Mouse (Mus musculus) olfactory bulb, adult 2 months (tissue): ENCODE measurements around the gene Coq4. TPM values are rescaled to one million over a fixed set of nuclear protein-coding genes. Genes with fewer than 3 reads are reported as not detected.
A peak's percentile ranks its signal among the peaks of the same experiment; 100 is the strongest.
"Not testable (repeated sequence)": the region's sequence is repeated elsewhere in the genome, so short reads cannot be mapped to it uniquely, and the experiment has no call there.

Experiments used
- H3K27ac ChIP-seq: fragments of 200-500 bp; 2 replicates; pipeline ENCODE4 v1.5.1; 2012; ENCODE audit warnings: low read depth, low read length; ENCODE audit not compliant: insufficient read depth
- H3K4me1 ChIP-seq: fragments of 200-500 bp; 2 replicates; pipeline ENCODE4 v1.6.1; 2012; ENCODE audit warnings: low read length; ENCODE audit not compliant: control insufficient read depth, insufficient read depth
- H3K4me3 ChIP-seq: fragments of 200-500 bp; 2 replicates; pipeline ENCODE4 v1.5.1; 2012; ENCODE audit warnings: mild to moderate bottlenecking, low read depth, low read length, moderate library complexity; ENCODE audit not compliant: insufficient read depth
- CTCF ChIP-seq: fragments of 200-500 bp; IDR thresholded peaks from 2 replicates; pipeline ENCODE4 v1.5.1; 2012; ENCODE audit warnings: low read depth, mild to moderate bottlenecking, low read length, moderate library complexity; ENCODE audit not compliant: insufficient read depth
- POLR2A ChIP-seq: fragments of 200-500 bp; IDR thresholded peaks from 2 replicates; pipeline ENCODE4 v1.6.1; 2012; ENCODE audit warnings: mild to moderate bottlenecking, low read depth, low read length, moderate library complexity; ENCODE audit not compliant: insufficient read depth
- WGBS: fragments of 180-500 bp; shearing (Covaris S2); methylation state at CpG from one replicate; pipeline ENCODE4 v1.1.7; 2018; 5-methylcytosine and 5-hydroxymethylcytosine counted together
- polyA plus RNA-seq: library from polyadenylated mRNA; stranded (reverse); fragments of >200 nt; gene quantifications from 2 replicates; pipeline ENCODE4 v1.2.4, GENCODE M21; 2012; ENCODE audit warnings: low replicate concordance; ENCODE audit not compliant: missing spikeins, insufficient read depth, insufficient read length

Coq4 gene
- polyA plus RNA-seq, 1 experiment = not detected

- Histone ChIP-seq H3K4me1 (peaks cover under 1% of the 10 kb centered on the region), H3K27ac (no peak overlapping the region), H3K4me3 (no peak overlapping the region)
- 91% methylated on average over 5 of the region's 5 CpGs for WGBS
- TF ChIP-seq CTCF (no peak), POLR2A (no peak)
These were observed 34.9 kb upstream of the Coq4 start for GRCm38 (mm10) chr2:29752397-29752796.

DNA sequence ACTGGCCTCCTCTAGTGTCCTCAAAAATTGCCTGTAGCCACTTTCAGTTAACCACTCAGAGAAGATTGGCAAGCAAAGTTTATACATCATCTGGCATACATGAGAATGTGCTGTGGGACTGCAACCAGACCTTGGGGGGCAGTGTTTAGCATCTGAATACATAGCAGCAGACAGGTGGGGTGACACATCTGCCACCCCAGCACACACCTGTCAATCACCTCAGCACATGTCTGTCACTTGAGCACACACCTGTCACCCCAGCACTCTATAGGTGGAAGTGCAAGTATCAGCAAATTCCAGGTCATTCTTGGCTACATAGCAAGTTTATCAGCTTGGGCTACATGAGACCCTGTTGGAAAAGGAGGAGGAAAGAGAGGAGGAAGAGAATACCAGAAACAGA, 31.6 kb upstream of the Coq4 start:
- no peak overlapping the region for H3K27ac ChIP-seq
- TF ChIP-seq POLR2A (no peak), CTCF (no peak)
- no peaks in the 10 kb centered on the region for H3K4me1 ChIP-seq
- H3K4me3 ChIP-seq = no peak overlapping the region

GRCm38 (mm10) chr2:29764831-29765230, 22.5 kb upstream of the Coq4 start:
- TF ChIP-seq POLR2A (no peak), CTCF (0 out of 2 replicates have a peak, but pooled peaks have one; percentile 43)
- H3K4me3 ChIP-seq = no peak overlapping the region
- H3K4me1 ChIP-seq = no peaks in the 10 kb centered on the region
- WGBS = 0% methylated on average over 1 of the region's 1 CpGs
- H3K27ac ChIP-seq = no peak overlapping the region

DNA sequence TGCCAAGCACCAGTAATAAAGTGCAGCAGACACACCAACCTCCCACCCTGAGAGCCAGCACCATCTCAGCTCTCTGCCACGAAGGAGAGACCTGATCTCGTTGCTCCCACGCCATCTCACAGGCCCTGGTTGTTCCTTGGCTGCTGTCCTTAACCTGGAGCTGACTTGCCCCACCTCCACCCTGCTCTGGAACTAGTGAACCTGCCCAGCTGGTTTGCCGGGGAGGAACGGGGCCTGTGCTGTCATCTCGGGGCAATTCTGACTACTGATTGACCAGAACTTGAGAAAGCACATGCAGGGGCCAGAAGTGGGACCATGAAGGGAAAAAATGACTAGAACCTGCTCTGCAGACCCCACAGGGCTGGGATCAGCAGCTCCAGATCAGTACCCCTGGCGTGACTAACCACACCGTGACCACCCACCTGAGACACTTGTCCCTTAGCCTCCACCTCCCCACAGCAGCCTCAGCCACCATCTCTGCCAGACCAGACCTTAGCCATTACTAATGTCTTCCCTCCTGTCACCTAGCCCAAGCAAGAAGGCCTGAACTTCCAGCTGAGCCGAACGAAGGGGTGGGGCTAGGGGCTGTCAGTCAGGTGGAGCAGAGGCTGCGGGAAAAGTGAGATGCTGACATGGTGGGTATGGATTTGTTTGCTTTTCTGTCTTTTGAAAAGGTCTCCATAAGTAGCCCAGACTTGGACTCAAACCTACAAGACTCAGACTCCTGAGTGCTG, 19.1 kb upstream of the Coq4 start:
- no peak for TF ChIP-seq CTCF
- TF ChIP-seq POLR2A = no peak
- no peak overlapping the region for H3K4me3 ChIP-seq
- 75% methylated on average over 11 of the region's 11 CpGs for WGBS
- no peak overlapping the region for H3K27ac ChIP-seq
- H3K4me1 ChIP-seq = no peaks in the 10 kb centered on the region

- H3K4me3 ChIP-seq = no peak overlapping the region
- H3K27ac ChIP-seq = no peak overlapping the region
- H3K4me1 ChIP-seq = no peaks in the 10 kb centered on the region
- TF ChIP-seq CTCF (no peak), POLR2A (no peak)
- 68% methylated on average over 9 of the region's 9 CpGs for WGBS
These were observed 18.4 kb upstream of the Coq4 start for GRCm38 (mm10) chr2:29768901-29769300.

GRCm38 (mm10) chr2:29770162-29770561, 17.1 kb upstream of the Coq4 start:
- H3K4me1 ChIP-seq = no peaks in the 10 kb centered on the region
- TF ChIP-seq POLR2A (no peak), CTCF (no peak)
- H3K4me3 ChIP-seq = no peak overlapping the region
- no peak overlapping the region for H3K27ac ChIP-seq

GRCm38 (mm10) chr2:29771611-29772461, 15.5 kb upstream of the Coq4 start:
- Histone ChIP-seq H3K4me1 (no peaks in the 10 kb centered on the region), H3K4me3 (no peak overlapping the region), H3K27ac (no peak overlapping the region)
- WGBS = 81% methylated on average over 8 of the region's 8 CpGs
- TF ChIP-seq CTCF (no peak), POLR2A (no peak)

DNA sequence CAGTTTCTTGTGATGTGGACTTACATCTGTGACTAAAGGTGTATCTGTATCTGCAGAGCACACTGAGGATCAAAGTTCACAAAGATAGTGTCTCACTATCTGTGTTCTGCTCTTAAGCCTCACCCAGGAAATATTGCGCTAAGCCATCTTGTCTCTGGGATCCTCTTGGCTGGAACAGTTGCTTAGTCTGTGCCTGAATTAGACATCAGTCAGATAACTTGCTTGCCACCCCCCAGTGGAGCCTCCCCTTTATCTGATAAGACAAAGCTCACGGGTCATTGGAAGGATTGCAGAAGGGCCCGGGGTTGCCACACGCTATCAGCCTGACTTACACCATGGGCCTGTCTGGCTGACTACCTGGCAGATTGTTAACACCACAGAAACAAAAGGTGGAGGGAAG, 14.0 kb upstream of the Coq4 start:
- TF ChIP-seq POLR2A (no peak), CTCF (no peak)
- no peaks in the 10 kb centered on the region for H3K4me1 ChIP-seq
- no peak overlapping the region for H3K27ac ChIP-seq
- H3K4me3 ChIP-seq = no peak overlapping the region
- 95% methylated on average over 4 of the region's 4 CpGs for WGBS

GRCm38 (mm10) chr2:29781256-29781655, 6.0 kb upstream of the Coq4 start:
- not testable (repeated sequence) for H3K4me1 ChIP-seq, H3K27ac ChIP-seq, H3K4me3 ChIP-seq
- 97% methylated on average over 2 of the region's 2 CpGs for WGBS
